Mouse (Mus musculus): ENCODE data around the gene Olfr648.

Gene Olfr648

GRCm38 (mm10) chr7:104183292-104183691 is at the start of gene Olfr648:
Olfr648 (minus strand) TSS chr7:104183392.
- DNase-seq (ENCODE audit: low spot score in 2 of 2), result no peak

DNA sequence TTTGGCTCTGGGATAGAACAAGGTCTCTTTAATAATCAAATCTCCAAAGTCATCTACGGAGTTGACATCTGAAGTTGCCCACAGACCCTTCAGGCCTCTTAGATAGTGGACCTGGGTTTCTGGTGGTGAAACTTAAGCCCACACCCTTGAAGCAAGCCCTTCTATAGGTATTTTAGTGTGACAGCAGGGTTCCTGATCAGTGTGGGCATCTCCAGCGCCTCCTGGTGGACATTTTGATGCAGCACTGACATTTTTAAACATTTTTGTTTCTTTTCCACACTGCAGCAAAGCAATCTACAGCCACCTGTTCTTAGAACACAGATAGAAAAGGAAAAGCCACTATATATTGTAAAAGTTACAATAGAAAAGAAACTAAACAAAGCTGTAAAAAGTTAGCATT is 48.0 kb upstream of the Olfr648 start:
- DNase-seq (ENCODE audit: low spot score in 2 of 2), result no peak

DNA sequence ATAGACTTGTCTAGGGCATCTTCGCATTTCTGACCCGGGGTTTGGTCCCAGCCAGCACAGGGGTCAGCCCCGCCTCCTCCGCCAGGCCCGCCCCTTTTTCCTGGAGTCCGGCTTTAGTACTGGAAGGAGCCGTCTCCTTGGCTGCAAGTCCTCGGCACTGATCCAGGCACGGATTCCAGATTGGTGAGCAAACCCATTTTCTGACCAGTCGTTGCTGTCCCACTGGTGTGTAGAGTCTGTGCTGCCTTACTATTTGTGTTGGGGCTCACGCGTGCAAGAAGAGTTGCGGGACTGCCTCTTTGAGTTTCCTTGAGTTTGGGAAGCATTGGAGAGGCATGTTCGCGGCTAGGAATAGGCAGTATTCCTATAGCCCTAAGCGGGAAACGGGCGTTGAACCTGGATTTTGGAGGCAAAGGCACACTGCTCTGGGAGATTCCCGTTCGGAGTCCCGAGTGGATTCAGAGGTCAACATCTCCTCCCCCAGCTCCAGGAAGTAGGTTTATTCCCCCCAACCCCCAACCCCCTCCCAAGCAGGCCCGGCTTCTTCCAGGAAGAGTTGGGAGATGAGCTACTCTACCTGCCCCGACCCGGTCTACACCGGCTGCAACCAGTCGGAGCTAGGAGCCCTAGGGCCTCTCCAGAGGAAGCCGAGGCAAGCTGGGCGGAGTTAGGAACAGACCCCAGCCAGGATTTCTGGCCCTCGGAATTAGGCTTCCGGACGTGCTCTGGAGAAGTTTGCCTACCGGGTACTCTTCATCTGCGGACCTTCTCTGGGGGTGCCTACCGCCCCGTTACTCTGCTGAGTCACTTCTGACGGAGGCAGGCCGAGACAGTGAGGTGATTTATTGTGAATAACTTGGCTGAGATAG is 35.7 kb upstream of the Olfr648 start, which contains the start of gene Trim6:
TSS of gene Trim6 (plus strand) at position 93 of the 869 bp plus-strand sequence.
- peak in 1 of 2 experiments; percentile 9 for DNase-seq (ENCODE audit: low spot score in 2 of 2)

GRCm38 (mm10) chr7:104217881-104218280 is 34.7 kb upstream of the Olfr648 start:
- DNase-seq (ENCODE audit: low spot score in 2 of 2), result no peak

GRCm38 (mm10) chr7:104216011-104216535 is 32.9 kb upstream of the Olfr648 start:
- DNase-seq (ENCODE audit: low spot score in 2 of 2), result no peak

GRCm38 (mm10) chr7:104206197-104206596 is 23.0 kb upstream of the Olfr648 start:
- no peak for DNase-seq (ENCODE audit: low spot score in 2 of 2)

DNA sequence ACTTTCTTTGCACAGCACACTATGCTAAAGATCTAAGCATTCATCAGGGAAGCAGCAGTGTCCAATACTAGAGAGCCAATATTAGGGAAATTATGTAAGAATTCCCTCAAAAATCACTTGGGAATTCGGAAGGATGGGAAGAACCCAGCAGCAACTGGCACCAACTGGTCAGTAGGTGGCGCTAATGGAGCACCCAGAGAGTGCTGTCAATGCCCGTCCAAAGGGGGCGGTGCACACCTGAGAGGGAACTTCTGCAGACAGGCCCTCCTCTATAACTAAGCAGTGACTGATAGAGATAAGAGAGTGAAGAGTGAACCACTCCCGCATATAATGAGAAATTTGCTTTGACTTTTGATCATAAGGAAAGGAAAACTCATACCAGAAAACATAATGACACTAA is 16.6 kb upstream of the Olfr648 start:
- DNase-seq (ENCODE audit: low spot score in 2 of 2), result peak; percentile 19 to 39

DNA sequence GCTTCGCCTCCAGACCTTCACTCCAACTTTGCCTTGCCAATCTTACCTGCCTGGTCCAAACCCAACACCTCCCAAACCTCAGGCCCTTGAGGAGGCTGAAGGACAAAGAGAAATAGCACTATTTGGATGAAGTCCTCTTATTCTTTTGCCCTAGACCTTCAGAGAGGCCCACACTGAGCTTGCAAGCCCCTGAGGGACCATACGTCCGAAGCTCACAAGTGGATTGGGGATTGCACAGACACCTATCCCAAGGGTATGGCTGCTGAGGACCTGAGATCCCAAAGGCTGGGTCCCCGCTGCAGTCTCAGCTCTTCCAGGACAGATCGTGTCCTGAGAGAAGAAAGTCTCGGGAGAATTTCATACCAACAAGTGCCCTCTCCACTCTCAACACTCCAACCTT is 12.7 kb upstream of the Olfr648 start, which contains the start of gene Olfr649:
TSS of gene Olfr649 (minus strand) at position 101 of the 400 bp plus-strand sequence.
- DNase-seq (ENCODE audit: low spot score in 2 of 2), result no peak

GRCm38 (mm10) chr7:104191275-104191674 is 8.1 kb upstream of the Olfr648 start:
- DNase-seq (ENCODE audit: low spot score in 2 of 2), result no peak

- no peak for DNase-seq (ENCODE audit: low spot score in 2 of 2)
Measured at GRCm38 (mm10) chr7:104179074-104179473, 4.1 kb downstream of the Olfr648 start.

DNA sequence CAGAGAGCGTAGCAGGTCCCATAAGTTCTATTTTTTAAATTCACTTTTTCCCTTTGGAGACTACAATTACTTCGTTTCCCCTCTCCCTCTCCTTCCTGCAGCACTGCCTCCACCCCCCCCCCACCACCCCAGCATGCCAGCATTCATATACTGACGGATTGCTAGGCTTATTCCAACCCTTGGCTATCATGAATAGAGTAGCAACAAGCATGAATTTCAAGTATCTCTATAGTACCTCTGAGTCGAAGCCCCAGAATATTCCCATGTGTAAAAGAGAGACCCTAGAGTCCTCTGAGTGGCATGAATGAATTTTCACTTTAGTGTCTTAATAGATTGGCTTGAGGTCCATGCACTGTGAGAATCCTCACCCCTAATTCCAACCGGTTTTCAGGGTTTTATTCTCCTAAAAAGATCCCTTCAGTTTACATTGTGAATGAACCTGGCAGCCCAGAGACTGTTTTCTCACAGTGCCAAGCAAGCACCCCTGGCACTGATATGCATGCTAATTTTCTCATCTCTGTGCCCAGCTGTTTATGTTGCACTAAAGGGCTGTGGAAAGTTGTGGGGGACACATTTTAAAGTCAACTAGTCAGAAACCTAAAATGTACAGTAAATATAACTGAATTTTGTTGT is 4.7 kb downstream of the Olfr648 start:
- DNase-seq (ENCODE audit: low spot score in 2 of 2), result no peak

- no peak for DNase-seq (ENCODE audit: low spot score in 2 of 2)
Measured at GRCm38 (mm10) chr7:104175085-104175484, 8.1 kb downstream of the Olfr648 start.

DNA sequence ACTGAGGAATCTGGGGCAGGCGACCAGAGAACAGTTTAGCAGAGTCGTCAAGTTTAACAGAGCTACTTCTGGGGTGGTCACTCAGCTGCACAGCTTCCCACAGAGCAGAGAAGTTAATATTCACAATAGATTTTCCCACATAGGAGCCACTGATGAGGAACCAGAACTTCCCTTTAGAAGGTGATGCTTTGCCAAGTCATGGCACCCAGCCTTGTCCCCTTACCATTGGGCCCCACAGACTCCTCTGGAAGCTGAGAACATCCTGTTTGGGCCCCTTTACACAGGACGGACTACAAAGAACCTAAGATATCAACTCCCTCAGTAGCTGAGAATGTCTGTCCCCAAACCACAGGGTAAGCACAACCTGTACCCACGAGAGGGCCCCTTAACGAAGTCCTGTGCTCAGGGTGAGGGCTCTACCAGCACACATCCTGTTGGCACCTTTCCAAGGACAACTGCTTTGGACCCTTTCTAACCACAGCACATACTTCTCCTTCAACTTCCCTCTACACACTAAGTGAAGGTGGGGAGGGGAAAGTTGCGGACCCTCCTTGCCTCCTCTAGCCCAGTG is 13.5 kb downstream of the Olfr648 start:
- no peak for DNase-seq (ENCODE audit: low spot score in 2 of 2)

GRCm38 (mm10) chr7:104167105-104167504 is 16.1 kb downstream of the Olfr648 start:
- DNase-seq (ENCODE audit: low spot score in 2 of 2), result no peak

- no peak for DNase-seq (ENCODE audit: low spot score in 2 of 2)
Measured at GRCm38 (mm10) chr7:104150456-104150855, 32.7 kb downstream of the Olfr648 start, which contains the start of gene Ubqlnl. Ubqlnl (minus strand) TSS chr7:104150556.

- DNase-seq (ENCODE audit: low spot score in 2 of 2), result no peak
Measured at GRCm38 (mm10) chr7:104143179-104143578, 40.0 kb downstream of the Olfr648 start, which contains the start of gene Ubqln3. Ubqln3 (minus strand) TSS chr7:104143279.

- no peak for DNase-seq (ENCODE audit: low spot score in 2 of 2)
Measured at GRCm38 (mm10) chr7:104137305-104137704, 45.9 kb downstream of the Olfr648 start, which contains the start of gene Olfr643. Olfr643 (minus strand) TSS chr7:104137405.

DNA sequence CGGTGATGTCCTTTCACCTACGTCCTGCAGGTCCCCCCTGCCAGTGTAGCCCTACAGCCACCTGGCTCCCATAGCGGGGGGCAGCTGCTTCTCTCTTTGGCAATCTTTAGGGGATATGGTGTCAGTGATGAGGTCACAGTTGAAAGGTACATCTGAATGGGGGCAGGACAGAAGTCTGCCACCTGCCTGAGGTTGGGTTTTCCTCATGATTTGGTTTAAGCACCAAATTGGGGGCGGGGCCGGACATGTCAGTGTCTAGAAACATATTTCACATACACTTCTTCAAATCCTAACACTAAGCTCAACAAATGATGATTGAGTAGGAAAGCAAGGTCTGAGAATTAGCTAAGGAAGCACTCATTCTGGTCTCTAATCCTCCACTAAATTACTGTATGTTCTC is 53.5 kb downstream of the Olfr648 start, which contains the start of gene Ubqln5:
TSS of gene Ubqln5 (minus strand) at position 101 of the 400 bp plus-strand sequence.
- DNase-seq (ENCODE audit: low spot score in 2 of 2), result no peak
